Mouse (Mus musculus) liver, embryonic 12.5 days (tissue): ENCODE measurements around the gene Abcc6. TPM values are rescaled to one million over a fixed set of nuclear protein-coding genes. Genes with fewer than 3 reads are reported as not detected.

Source experiments
- polyA plus RNA-seq: library from polyadenylated mRNA; unstranded; fragments of >200 nt; fragmentation: Nextera tagmentation; extraction: Ambion mirVana; gene quantifications from 2 replicates; pipeline ENCODE4 v1.2.1, GENCODE M21; 2016

The Abcc6 gene
- polyA plus RNA-seq, 1 experiment from 2014 or later, result 4.9 TPM

Other genes starting within 250 kb of the Abcc6 start
- gene Lmtk3, start 246.6 kb downstream of the Abcc6 start, polyA plus RNA-seq, result 0.10 and 0.32 TPM in 2 replicates
- gene Sult2b1, start 245.6 kb downstream of the Abcc6 start, polyA plus RNA-seq, result 0.77 and 0.81 TPM in 2 replicates
- gene Cyth2, start 215.7 kb downstream of the Abcc6 start, polyA plus RNA-seq, result 47.1 and 54.2 TPM in 2 replicates
- 0.27 and 0.50 TPM in 2 replicates for gene Kcnj14, start 205.5 kb downstream of the Abcc6 start, polyA plus RNA-seq
- gene Grwd1, start 199.4 kb downstream of the Abcc6 start, polyA plus RNA-seq, result 61.4 and 67.0 TPM in 2 replicates
- gene Kdelr1, start 157.5 kb downstream of the Abcc6 start, polyA plus RNA-seq, result 24.2 and 25.6 TPM in 2 replicates
- 0.17 and 0.24 TPM in 2 replicates for gene Grin2d, start 151.9 kb downstream of the Abcc6 start, polyA plus RNA-seq
- gene Syngr4, start 133.6 kb downstream of the Abcc6 start, polyA plus RNA-seq, result 0.68 and 0.94 TPM in 2 replicates
- gene Tmem143, start 133.4 kb downstream of the Abcc6 start, polyA plus RNA-seq, result 3.8 and 3.9 TPM in 2 replicates
- gene Emp3, start 108.9 kb downstream of the Abcc6 start, polyA plus RNA-seq, result 61.6 and 68.2 TPM in 2 replicates
- 1.6 and 2.0 TPM in 2 replicates for gene Ccdc114, start 106.2 kb downstream of the Abcc6 start, polyA plus RNA-seq
- gene Nomo1, start 3.4 kb upstream of the Abcc6 start, polyA plus RNA-seq, result 48.0 and 52.5 TPM in 2 replicates
- gene Kcnj11, start 70.5 kb upstream of the Abcc6 start, polyA plus RNA-seq, result not detected in 2 replicates
- gene Abcc8, start 149.7 kb upstream of the Abcc6 start, polyA plus RNA-seq, result 0.20 and 0.33 TPM in 2 replicates
- gene Ush1c, start 208.2 kb upstream of the Abcc6 start, polyA plus RNA-seq, result 0.11 TPM in 1 of 2 replicates, not detected in the other
- not detected in 2 replicates for gene Otog, start 210.7 kb upstream of the Abcc6 start, polyA plus RNA-seq